Mouse (Mus musculus) midbrain, embryonic 14.5 days (tissue): Measurements from ENCODE around the gene Tprg. TPM values are rescaled to one million over a fixed set of nuclear protein-coding genes. Genes with fewer than 3 reads are reported as not detected.

Source experiments
- ATAC-seq: fragments of 200-750 bp; cut with Nextera tagmentation; 2 replicates; pipeline ENCODE4 v1.8.0; 2017; ENCODE audit warnings: moderate number of reproducible peaks, moderate library complexity; ENCODE audit not compliant: low FRiP score, low TSS enrichment
- DNase-seq: peaks from one replicate; pipeline ENCODE4 v3.0.0-alpha.2; 2015
- H3K27ac ChIP-seq: fragments of 300-500 bp; sonication (generic); replicated peaks from 2 replicates; pipeline ENCODE4 v1.5.1; 2014; ENCODE audit warnings: mild to moderate bottlenecking, low read depth, low read length, moderate library complexity
- H3K27me3 ChIP-seq: fragments of 300-500 bp; sonication (generic); 2 replicates; pipeline ENCODE4 v1.6.1; 2014; ENCODE audit warnings: low read length, control low read depth, mixed read lengths; ENCODE audit not compliant: control insufficient read depth, insufficient read depth
- H3K36me3 ChIP-seq: fragments of 300-500 bp; sonication (generic); 2 replicates; pipeline ENCODE4 v1.6.1; 2014; ENCODE audit warnings: low read length, control low read depth; ENCODE audit not compliant: control insufficient read depth, insufficient read depth
- H3K4me1 ChIP-seq: fragments of 300-500 bp; sonication (generic); 2 replicates; pipeline ENCODE4 v1.6.1; 2014; ENCODE audit warnings: mild to moderate bottlenecking, antibody characterized with exemption, low read length, control low read depth; ENCODE audit not compliant: control insufficient read depth, insufficient read depth
- H3K4me2 ChIP-seq: fragments of 300-500 bp; sonication (generic); 2 replicates; pipeline ENCODE4 v1.6.1; 2014; ENCODE audit warnings: mild to moderate bottlenecking, low read length, moderate library complexity
- H3K4me3 ChIP-seq: fragments of 300-500 bp; sonication (generic); replicated peaks from 2 replicates; pipeline ENCODE4 v1.5.1; 2014; ENCODE audit warnings: low read depth, low read length
- H3K9ac ChIP-seq: fragments of 300-500 bp; sonication (generic); replicated peaks from 2 replicates; pipeline ENCODE4 v1.6.1; 2014; ENCODE audit warnings: mild to moderate bottlenecking, low read length, moderate library complexity
- H3K9me3 ChIP-seq: fragments of 300-500 bp; sonication (generic); 2 replicates; pipeline ENCODE4 v1.6.1; 2016; ENCODE audit warnings: low read length, control low read depth, mixed read lengths; ENCODE audit not compliant: control insufficient read depth
- WGBS: fragments of 180-500 bp; shearing (Covaris S2); extraction: QIAGEN DNeasy Blood & Tissue Kit; methylation state at CpG from one replicate; pipeline ENCODE4 v1.1.7; 2014; 5-methylcytosine and 5-hydroxymethylcytosine counted together
- polyA plus RNA-seq: library from polyadenylated mRNA; unstranded; fragments of >200 nt; fragmentation: Nextera tagmentation; extraction: Ambion mirVana; gene quantifications from 2 replicates; pipeline ENCODE4 v1.2.1, GENCODE M21; 2014

Gene Tprg
- polyA plus RNA-seq, 1 experiment from 2014 or later: not detected

GRCm38 (mm10) chr16:25367834-25368233 is 81.2 kb downstream of the Tprg start:
- WGBS: 78% methylated on average over 7 of the region's 7 CpGs
- Histone ChIP-seq H3K4me2 (no peak overlapping the region), H3K36me3 (no peaks in the 10 kb centered on the region), H3K9me3 (no peaks in the 10 kb centered on the region), H3K27me3 (no peaks in the 10 kb centered on the region), H3K4me1 (no peaks in the 10 kb centered on the region), H3K4me3 (no peak overlapping the region), H3K27ac (no peak overlapping the region), H3K9ac (no peak overlapping the region)
- no peak for DNase-seq
- ATAC-seq: no peak

GRCm38 (mm10) chr16:25369984-25370412 is 83.4 kb downstream of the Tprg start:
- H3K36me3 ChIP-seq: no peaks in the 10 kb centered on the region
- no peaks in the 10 kb centered on the region for H3K9me3 ChIP-seq
- no peaks in the 10 kb centered on the region for H3K4me1 ChIP-seq
- H3K27ac ChIP-seq: no peak overlapping the region
- H3K4me2 ChIP-seq: no peak overlapping the region
- H3K4me3 ChIP-seq: no peak overlapping the region
- 72% methylated on average over 5 of the region's 5 CpGs for WGBS
- ATAC-seq (no peak), DNase-seq (no peak)
- H3K27me3 ChIP-seq: no peaks in the 10 kb centered on the region
- H3K9ac ChIP-seq: no peak overlapping the region

DNA sequence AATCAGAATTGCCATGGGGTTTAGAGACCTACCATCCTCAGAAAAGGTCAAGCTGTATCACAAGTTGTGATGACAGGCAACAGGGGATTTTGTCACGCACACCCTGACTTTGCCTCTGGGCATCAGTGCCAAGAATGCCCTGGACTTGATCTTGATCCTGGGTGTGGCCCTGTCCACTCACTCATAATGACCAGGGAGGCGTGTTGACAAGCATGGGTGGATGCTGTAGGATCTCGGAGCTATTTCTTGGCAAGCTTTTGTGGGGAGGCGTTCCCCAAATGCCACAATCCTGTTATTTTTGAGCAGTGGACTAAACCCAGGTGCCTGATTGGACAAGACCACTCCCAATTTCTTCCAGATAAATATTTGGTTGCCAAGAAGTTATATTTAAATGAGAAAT is 87.5 kb downstream of the Tprg start:
- no peak overlapping the region for H3K27ac ChIP-seq
- WGBS: 92% methylated on average over 4 of the region's 4 CpGs
- no peak overlapping the region for H3K4me3 ChIP-seq
- H3K4me2 ChIP-seq: no peak overlapping the region
- no peaks in the 10 kb centered on the region for H3K27me3 ChIP-seq
- H3K4me1 ChIP-seq: no peaks in the 10 kb centered on the region
- H3K9me3 ChIP-seq: no peaks in the 10 kb centered on the region
- H3K9ac ChIP-seq: no peak overlapping the region
- DNase-seq (no peak), ATAC-seq (no peak)
- no peaks in the 10 kb centered on the region for H3K36me3 ChIP-seq

GRCm38 (mm10) chr16:25374775-25375174 is 88.2 kb downstream of the Tprg start:
- Histone ChIP-seq H3K9me3 (no peaks in the 10 kb centered on the region), H3K4me1 (no peaks in the 10 kb centered on the region), H3K4me3 (no peak overlapping the region), H3K9ac (no peak overlapping the region), H3K27ac (no peak overlapping the region), H3K36me3 (no peaks in the 10 kb centered on the region), H3K4me2 (no peak overlapping the region), H3K27me3 (no peaks in the 10 kb centered on the region)
- ATAC-seq (no peak), DNase-seq (peak; percentile 57)
- WGBS: 64% methylated on average over 5 of the region's 5 CpGs

- no peaks in the 10 kb centered on the region for H3K27me3 ChIP-seq
- 35% methylated on average over 14 of the region's 14 CpGs for WGBS
Observed at GRCm38 (mm10) chr16:25376720-25377373, 90.2 kb downstream of the Tprg start.

GRCm38 (mm10) chr16:25377695-25378094 is 91.1 kb downstream of the Tprg start:
- H3K9me3 ChIP-seq: no peaks in the 10 kb centered on the region
- 93% methylated on average over 4 of the region's 4 CpGs for WGBS
- H3K4me3 ChIP-seq: no peak overlapping the region
- ATAC-seq: no peak
- no peaks in the 10 kb centered on the region for H3K36me3 ChIP-seq
- H3K9ac ChIP-seq: no peak overlapping the region
- H3K27ac ChIP-seq: no peak overlapping the region
- H3K27me3 ChIP-seq: no peaks in the 10 kb centered on the region
- DNase-seq: no peak
- H3K4me2 ChIP-seq: no peak overlapping the region
- H3K4me1 ChIP-seq: no peaks in the 10 kb centered on the region

More at GRCm38 (mm10) chr16:25376720-25377373, 90.2 kb downstream of the Tprg start:
- H3K9me3 ChIP-seq: no peaks in the 10 kb centered on the region
- DNase-seq (peak; percentile 85), ATAC-seq (peak; percentile 65; the same call in 1 of the 2 replicates)
- no peaks in the 10 kb centered on the region for H3K4me1 ChIP-seq
- no peak overlapping the region for H3K4me3 ChIP-seq
- H3K4me2 ChIP-seq: no peak overlapping the region
- no peaks in the 10 kb centered on the region for H3K36me3 ChIP-seq
- H3K9ac ChIP-seq: no peak overlapping the region
- no peak overlapping the region for H3K27ac ChIP-seq

- H3K9me3 ChIP-seq: no peaks in the 10 kb centered on the region
- H3K4me2 ChIP-seq: no peak overlapping the region
- no peak overlapping the region for H3K27ac ChIP-seq
- DNase-seq (no peak), ATAC-seq (no peak)
- no peak overlapping the region for H3K4me3 ChIP-seq
- 93% methylated on average over 6 of the region's 6 CpGs for WGBS
- no peaks in the 10 kb centered on the region for H3K27me3 ChIP-seq
- H3K36me3 ChIP-seq: no peaks in the 10 kb centered on the region
- no peak overlapping the region for H3K9ac ChIP-seq
- H3K4me1 ChIP-seq: no peaks in the 10 kb centered on the region
Observed at GRCm38 (mm10) chr16:25385498-25386192, 99.0 kb downstream of the Tprg start.

DNA sequence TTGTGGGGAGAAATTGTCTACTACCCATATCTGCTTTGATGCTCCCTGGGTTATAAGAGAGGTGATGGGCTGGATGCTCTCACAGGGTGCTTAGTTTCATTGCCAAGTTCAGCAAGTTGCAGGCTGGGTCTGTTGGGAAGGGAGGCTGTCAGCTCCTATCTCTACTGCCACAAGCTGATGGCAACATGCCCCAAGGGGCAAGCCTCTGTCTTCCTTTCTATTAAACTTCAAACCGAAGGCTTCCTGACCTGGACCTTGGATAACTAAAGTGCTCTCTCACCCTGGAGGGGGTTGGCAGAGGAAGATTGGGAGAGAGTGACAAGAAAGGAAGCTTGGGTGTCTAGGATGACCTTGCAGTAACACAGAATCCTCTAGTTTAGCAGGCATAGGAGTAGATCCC is 108.1 kb downstream of the Tprg start:
- H3K9me3 ChIP-seq: no peaks in the 10 kb centered on the region
- H3K27ac ChIP-seq: no peak overlapping the region
- H3K4me3 ChIP-seq: no peak overlapping the region
- no peak overlapping the region for H3K9ac ChIP-seq
- H3K4me1 ChIP-seq: no peaks in the 10 kb centered on the region
- no peak overlapping the region for H3K4me2 ChIP-seq
- H3K27me3 ChIP-seq: no peaks in the 10 kb centered on the region
- no peaks in the 10 kb centered on the region for H3K36me3 ChIP-seq
- 93% methylated on average over 1 of the region's 1 CpGs for WGBS
- DNase-seq: no peak
- no peak for ATAC-seq

DNA sequence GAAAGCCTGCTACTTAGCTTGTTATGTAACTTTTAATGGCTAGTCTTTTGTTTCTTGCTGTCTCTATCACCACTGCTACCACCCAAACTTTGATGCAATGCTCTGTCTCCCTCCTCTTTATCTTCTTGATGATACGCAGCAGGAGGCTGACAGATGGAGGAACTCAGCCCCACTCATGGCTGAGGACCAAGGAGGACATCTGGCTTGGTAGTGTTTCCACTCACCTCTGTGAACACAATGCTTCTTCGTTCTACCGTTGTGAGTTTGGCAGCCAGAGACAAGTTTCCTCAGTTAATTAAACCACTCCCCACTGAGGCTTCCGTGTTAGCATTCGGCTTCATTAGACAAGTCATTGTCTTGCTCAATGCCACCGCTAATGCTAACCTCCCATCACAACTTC is 117.5 kb downstream of the Tprg start:
- DNase-seq (no peak), ATAC-seq (no peak)
- no peak overlapping the region for H3K4me2 ChIP-seq
- H3K4me1 ChIP-seq: peaks cover 13% of the 10 kb centered on the region; the same call in 1 of the 2 replicates
- H3K9ac ChIP-seq: no peak overlapping the region
- WGBS: 55% methylated on average over 6 of the region's 6 CpGs
- no peaks in the 10 kb centered on the region for H3K27me3 ChIP-seq
- H3K27ac ChIP-seq: no peak overlapping the region
- H3K9me3 ChIP-seq: no peaks in the 10 kb centered on the region
- H3K36me3 ChIP-seq: no peaks in the 10 kb centered on the region
- no peak overlapping the region for H3K4me3 ChIP-seq
